Mouse (Mus musculus): ENCODE results near the gene Kctd8. TPM values are rescaled to one million over a fixed set of nuclear protein-coding genes. Genes with fewer than 3 reads are reported as not detected.

The Kctd8 gene
- polyA plus RNA-seq, 2 experiments: not detected

DNA sequence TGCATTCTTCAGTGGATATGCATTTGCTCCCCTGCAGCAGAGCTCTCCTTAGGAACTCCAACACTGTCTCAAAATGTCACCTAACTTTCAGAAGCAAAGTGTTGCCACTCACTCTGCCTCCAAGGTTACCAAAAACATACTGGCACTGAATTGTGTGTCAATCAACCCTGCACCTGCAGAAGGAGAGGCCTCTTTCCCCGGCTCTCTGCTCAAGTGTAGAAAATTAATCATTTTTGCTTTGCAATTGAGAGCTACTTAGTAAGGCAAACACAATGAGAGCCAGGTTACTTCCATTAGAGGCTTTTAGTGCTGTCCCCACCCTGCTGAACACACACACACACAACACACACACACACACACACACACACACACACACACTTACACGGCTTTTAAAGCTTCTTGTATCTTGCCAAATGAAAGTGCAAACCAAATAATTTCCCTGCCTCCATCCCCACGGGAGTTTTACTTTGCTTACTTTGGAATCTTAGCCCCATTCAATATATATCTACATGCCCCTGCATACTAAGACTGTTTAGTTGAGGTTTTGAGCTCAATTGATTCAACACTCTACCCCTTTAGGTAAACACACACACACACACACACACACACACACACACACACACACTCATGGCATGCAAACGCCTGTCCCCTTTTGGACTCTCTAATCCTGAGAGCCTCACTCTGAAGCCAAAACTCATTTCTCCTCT is 2.4 kb downstream of the Kctd8 start:
- Histone ChIP-seq H3K4me1 (replicated peaks; ENCODE audit: control insufficient read depth in 2 of 2, insufficient read depth in 2 of 2, low read length in 1 of 2) (no peaks in the 10 kb centered on the region), H3K9me3 (ENCODE audit: control insufficient read depth, low read length) (no peaks in the 10 kb centered on the region), H3K4me2 (ENCODE audit: low read depth) (no peak overlapping the region), H3K36me3 (replicated peaks; ENCODE audit: control insufficient read depth, insufficient read depth, low read depth) (no peaks in the 10 kb centered on the region), H3K27ac (no peak overlapping the region), H3K27me3 (ENCODE audit: control insufficient read depth, insufficient read depth, low read length) (peaks cover 18% of the 10 kb centered on the region), H3K4me3 (ENCODE audit: insufficient read depth in 1 of 2, low read depth in 2 of 2, low read length in 2 of 2) (no peak overlapping the region), H3K9ac (replicated peaks) (no peak overlapping the region)
- TF ChIP-seq CTCF (IDR thresholded peaks at IDR 0.05; ENCODE audit: low read depth): no peak
- no peak for TF ChIP-seq EP300 (IDR thresholded peaks at IDR 0.05; ENCODE audit: low read depth)
- no peak for ATAC-seq (ENCODE audit: insufficient read depth)
- WGBS (ENCODE audit: insufficient replicate concordance): 34% methylated on average over 4 of the region's 4 CpGs
- no peak for DNase-seq (ENCODE audit: low read depth in 3 of 3, low spot score in 3 of 3)

DNA sequence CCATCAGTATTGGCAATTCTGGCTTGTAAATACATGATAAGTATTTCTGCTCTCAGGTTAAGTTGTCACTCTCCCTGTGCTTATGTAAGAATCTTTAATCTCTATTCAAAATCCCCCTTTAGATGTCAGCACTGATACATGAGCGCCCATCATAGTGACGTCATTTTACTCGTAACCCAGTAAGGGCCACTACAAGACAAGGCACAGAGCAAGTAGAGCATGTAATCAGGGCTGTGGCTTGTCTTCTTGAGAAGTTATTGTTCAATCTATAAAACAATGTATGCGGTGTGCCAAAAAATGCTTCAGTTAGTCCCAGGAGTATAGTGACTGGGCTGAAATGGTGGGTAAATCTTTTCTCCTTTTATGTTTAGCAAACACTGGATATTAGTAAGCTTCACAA is 13.9 kb downstream of the Kctd8 start:
- Histone ChIP-seq H3K27ac (no peak overlapping the region), H3K4me2 (ENCODE audit: low read depth) (no peak overlapping the region), H3K27me3 (ENCODE audit: control insufficient read depth, insufficient read depth, low read length) (no peaks in the 10 kb centered on the region), H3K9ac (replicated peaks) (no peak overlapping the region), H3K4me3 (ENCODE audit: insufficient read depth in 1 of 2, low read depth in 2 of 2, low read length in 2 of 2) (no peak overlapping the region), H3K9me3 (ENCODE audit: control insufficient read depth, low read length) (no peaks in the 10 kb centered on the region), H3K4me1 (replicated peaks; ENCODE audit: control insufficient read depth in 2 of 2, insufficient read depth in 2 of 2, low read length in 1 of 2) (no peaks in the 10 kb centered on the region), H3K36me3 (replicated peaks; ENCODE audit: control insufficient read depth, insufficient read depth, low read depth) (no peaks in the 10 kb centered on the region)
- TF ChIP-seq CTCF (IDR thresholded peaks at IDR 0.05; ENCODE audit: low read depth) (no peak), EP300 (IDR thresholded peaks at IDR 0.05; ENCODE audit: low read depth) (no peak)
- no peak for ATAC-seq (ENCODE audit: insufficient read depth)
- no peak for DNase-seq (ENCODE audit: low read depth in 3 of 3, low spot score in 3 of 3)
- 72% methylated on average over 4 of the region's 4 CpGs for WGBS (ENCODE audit: insufficient replicate concordance)

DNA sequence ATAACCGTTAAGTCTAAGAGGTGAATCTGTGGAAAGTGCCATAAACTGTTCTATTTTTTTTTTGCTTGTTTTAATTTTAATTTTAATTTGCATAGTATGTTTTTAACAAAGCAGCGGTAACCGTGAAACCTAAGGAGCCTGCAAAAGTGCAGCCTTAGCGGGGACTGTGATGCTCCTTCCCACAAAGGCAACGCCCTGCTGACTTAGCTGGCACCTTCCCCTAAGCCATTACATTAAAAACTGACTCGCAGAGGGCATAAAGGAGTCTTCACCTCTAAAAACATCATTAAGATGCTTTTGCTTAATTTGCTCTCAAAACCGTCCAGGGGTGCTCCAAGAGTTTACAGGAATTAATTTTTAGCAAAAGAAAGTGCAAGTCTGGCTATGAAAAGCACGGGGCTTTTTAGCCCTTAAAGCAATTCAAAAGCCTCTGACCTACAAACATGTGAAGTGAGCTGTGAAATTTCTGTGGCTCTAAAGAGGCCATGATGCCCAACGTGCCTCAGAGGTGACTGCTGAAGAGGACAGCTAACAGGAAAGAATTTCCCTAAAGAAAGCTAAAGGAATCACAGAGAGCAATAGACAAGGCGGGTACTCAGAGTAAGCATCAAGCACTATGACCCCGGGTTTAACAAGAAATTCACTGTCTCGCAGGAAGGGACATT is 16.8 kb downstream of the Kctd8 start:
- Histone ChIP-seq H3K4me2 (ENCODE audit: low read depth) (no peak overlapping the region), H3K4me1 (replicated peaks; ENCODE audit: control insufficient read depth in 2 of 2, insufficient read depth in 2 of 2, low read length in 1 of 2) (no peaks in the 10 kb centered on the region), H3K36me3 (replicated peaks; ENCODE audit: control insufficient read depth, insufficient read depth, low read depth) (no peaks in the 10 kb centered on the region), H3K27me3 (ENCODE audit: control insufficient read depth, insufficient read depth, low read length) (no peaks in the 10 kb centered on the region), H3K9ac (replicated peaks) (no peak overlapping the region), H3K9me3 (ENCODE audit: control insufficient read depth, low read length) (no peaks in the 10 kb centered on the region), H3K4me3 (ENCODE audit: insufficient read depth in 1 of 2, low read depth in 2 of 2, low read length in 2 of 2) (no peak overlapping the region), H3K27ac (no peak overlapping the region)
- no peak for DNase-seq (ENCODE audit: low read depth in 3 of 3, low spot score in 3 of 3)
- TF ChIP-seq EP300 (IDR thresholded peaks at IDR 0.05; ENCODE audit: low read depth): no peak
- no peak for TF ChIP-seq CTCF (IDR thresholded peaks at IDR 0.05; ENCODE audit: low read depth)
- no peak for ATAC-seq (ENCODE audit: insufficient read depth)
- 56% methylated on average over 12 of the region's 12 CpGs for WGBS (ENCODE audit: insufficient replicate concordance)

DNA sequence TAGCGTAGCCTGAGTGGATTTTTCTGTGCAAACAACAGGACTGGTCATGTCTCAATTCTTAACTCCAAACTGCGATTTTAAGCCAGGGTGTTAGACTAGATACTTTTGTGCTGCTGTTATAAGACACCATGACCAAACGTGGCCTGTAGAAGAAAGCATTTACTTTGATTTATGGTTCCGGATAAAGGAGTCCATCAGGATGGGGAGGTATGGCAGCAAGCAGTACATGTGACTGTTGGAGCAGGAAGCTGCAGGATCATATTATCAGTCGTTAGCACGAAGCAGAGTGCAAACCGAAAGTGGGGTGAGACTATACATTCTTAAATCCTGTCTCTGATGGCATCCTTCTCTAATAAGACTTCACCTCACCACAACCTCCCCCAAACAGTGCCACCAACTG is 28.9 kb downstream of the Kctd8 start:
- H3K36me3 ChIP-seq (replicated peaks; ENCODE audit: control insufficient read depth, insufficient read depth, low read depth): no peaks in the 10 kb centered on the region
- no peaks in the 10 kb centered on the region for H3K27me3 ChIP-seq (ENCODE audit: control insufficient read depth, insufficient read depth, low read length)
- H3K4me3 ChIP-seq (ENCODE audit: insufficient read depth in 1 of 2, low read depth in 2 of 2, low read length in 2 of 2): no peak overlapping the region
- no peak overlapping the region for H3K27ac ChIP-seq
- H3K9ac ChIP-seq (replicated peaks): no peak overlapping the region
- WGBS (ENCODE audit: insufficient replicate concordance): 61% methylated on average over 7 of the region's 7 CpGs
- no peaks in the 10 kb centered on the region for H3K9me3 ChIP-seq (ENCODE audit: control insufficient read depth, low read length)
- no peaks in the 10 kb centered on the region for H3K4me1 ChIP-seq (replicated peaks; ENCODE audit: control insufficient read depth in 2 of 2, insufficient read depth in 2 of 2, low read length in 1 of 2)
- ATAC-seq (ENCODE audit: insufficient read depth) (no peak), DNase-seq (ENCODE audit: low read depth in 3 of 3, low spot score in 3 of 3) (no peak)
- no peak overlapping the region for H3K4me2 ChIP-seq (ENCODE audit: low read depth)
- TF ChIP-seq EP300 (IDR thresholded peaks at IDR 0.05; ENCODE audit: low read depth) (no peak), CTCF (IDR thresholded peaks at IDR 0.05; ENCODE audit: low read depth) (no peak)

DNA sequence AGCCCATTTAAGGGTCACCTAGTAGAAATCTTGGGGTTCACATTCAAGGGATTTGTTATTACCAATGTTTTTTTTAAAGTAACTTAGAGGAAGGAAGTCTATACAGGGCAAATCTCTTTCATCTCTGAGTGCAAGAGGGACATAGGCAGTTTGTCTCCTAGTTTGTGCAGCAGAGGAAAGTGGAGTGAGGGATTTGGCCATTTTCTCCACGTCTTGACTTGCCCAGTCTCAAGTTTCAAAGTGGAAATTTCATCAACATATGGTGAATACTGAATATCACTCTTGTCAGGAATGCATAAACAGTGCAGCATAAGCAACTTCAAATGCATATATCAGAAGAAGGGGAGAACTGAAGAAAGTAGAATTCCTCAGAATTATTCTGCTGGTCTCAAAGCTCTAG is 39.8 kb downstream of the Kctd8 start:
- H3K4me3 ChIP-seq (ENCODE audit: insufficient read depth in 1 of 2, low read depth in 2 of 2, low read length in 2 of 2): no peak overlapping the region
- no peak for ATAC-seq (ENCODE audit: insufficient read depth)
- H3K4me2 ChIP-seq (ENCODE audit: low read depth): no peak overlapping the region
- H3K36me3 ChIP-seq (replicated peaks; ENCODE audit: control insufficient read depth, insufficient read depth, low read depth): no peaks in the 10 kb centered on the region
- H3K9ac ChIP-seq (replicated peaks): no peak overlapping the region
- WGBS (ENCODE audit: insufficient replicate concordance): 12% methylated on average over 1 of the region's 1 CpGs
- TF ChIP-seq CTCF (IDR thresholded peaks at IDR 0.05; ENCODE audit: low read depth): no peak
- no peak for TF ChIP-seq EP300 (IDR thresholded peaks at IDR 0.05; ENCODE audit: low read depth)
- no peak for DNase-seq (ENCODE audit: low read depth in 3 of 3, low spot score in 3 of 3)
- no peaks in the 10 kb centered on the region for H3K9me3 ChIP-seq (ENCODE audit: control insufficient read depth, low read length)
- H3K27me3 ChIP-seq (ENCODE audit: control insufficient read depth, insufficient read depth, low read length): no peaks in the 10 kb centered on the region
- H3K4me1 ChIP-seq (replicated peaks; ENCODE audit: control insufficient read depth in 2 of 2, insufficient read depth in 2 of 2, low read length in 1 of 2): no peaks in the 10 kb centered on the region
- no peak overlapping the region for H3K27ac ChIP-seq

Measured in liver, embryonic 14.5 days (tissue).